Mouse (Mus musculus) liver, adult 2 months (tissue): ENCODE measurements at regions not wholly inside any gene's neighbourhood (a gene's known extent, or its start where the extent isn't known, plus 50 kb on each side); places are given as distances from the start of the nearest gene placed in this dataset.
A peak's percentile ranks its signal among the peaks of the same experiment; 100 is the strongest.

ENCODE experiments used
- DNase-seq: peaks from one replicate; pipeline ENCODE4 v3.0.0-alpha.2; 2011; ENCODE audit warnings: low read depth, low spot score; ENCODE audit errors: extremely low read depth
- H3K27ac ChIP-seq: fragments of 200-500 bp; replicated peaks from 2 replicates; pipeline ENCODE4 v1.5.1; 2012; ENCODE audit warnings: low read depth, mild to moderate bottlenecking, control low read depth, inconsistent platforms, low read length; ENCODE audit not compliant: insufficient read depth
- H3K27me3 ChIP-seq: fragments of 200-500 bp; 2 replicates; pipeline ENCODE4 v1.6.1; 2012; ENCODE audit warnings: mild to moderate bottlenecking, moderate library complexity, low read length, inconsistent platforms; ENCODE audit not compliant: control insufficient read depth, insufficient read depth
- H3K36me3 ChIP-seq: fragments of 200-500 bp; 2 replicates; pipeline ENCODE4 v1.6.1; 2012; ENCODE audit warnings: low read length, inconsistent platforms; ENCODE audit not compliant: control insufficient read depth, insufficient read depth
- H3K4me1 ChIP-seq: fragments of 200-500 bp; 2 replicates; pipeline ENCODE4 v1.6.1; 2011; ENCODE audit warnings: low read length; ENCODE audit not compliant: control insufficient read depth, insufficient read depth
- H3K4me3 ChIP-seq: fragments of 200-500 bp; 2 replicates; pipeline ENCODE4 v1.5.1; 2011; ENCODE audit warnings: low read depth, mild to moderate bottlenecking, control low read depth, low read length, moderate library complexity; ENCODE audit not compliant: insufficient read depth
- H3K79me2 ChIP-seq: fragments of 200-500 bp; 2 replicates; pipeline ENCODE4 v1.6.1; 2012; ENCODE audit warnings: inconsistent platforms, mild to moderate bottlenecking, low read length, moderate library complexity; ENCODE audit not compliant: control insufficient read depth, insufficient read depth
- H3K9ac ChIP-seq: fragments of 200-500 bp; 2 replicates; pipeline ENCODE4 v1.6.1; 2012; ENCODE audit warnings: low read depth, mild to moderate bottlenecking, control low read depth, inconsistent platforms, low read length
- CTCF ChIP-seq: fragments of 200-500 bp; IDR thresholded peaks from 2 replicates; pipeline ENCODE4 v1.5.1; 2011; ENCODE audit warnings: low read depth, low read length, control low read depth
- POLR2A ChIP-seq: fragments of 200-500 bp; IDR thresholded peaks from 2 replicates; pipeline ENCODE4 v1.6.1; 2011; ENCODE audit warnings: low read length, control low read depth; ENCODE audit not compliant: insufficient read depth; ENCODE audit errors: extremely low read depth
- WGBS: fragments of 180-500 bp; shearing (Covaris S2); methylation state at CpG from one replicate; pipeline ENCODE4 v1.1.7; 2018; 5-methylcytosine and 5-hydroxymethylcytosine counted together

GRCm38 (mm10) chr4:154746323-154747005 lies 78.8 kb upstream of the Actrt2 start:
- TF ChIP-seq CTCF (no peak), POLR2A (no peak)
- no peak overlapping the region for H3K9ac ChIP-seq
- DNase-seq, result no peak
- WGBS, result 71% methylated on average over 16 of the region's 16 CpGs
- H3K4me1 ChIP-seq, result no peaks in the 10 kb centered on the region
- no peaks in the 10 kb centered on the region for H3K27me3 ChIP-seq
- no peak overlapping the region for H3K4me3 ChIP-seq
- no peaks in the 10 kb centered on the region for H3K79me2 ChIP-seq
- H3K27ac ChIP-seq, result no peak overlapping the region
- H3K36me3 ChIP-seq, result no peaks in the 10 kb centered on the region

GRCm38 (mm10) chr4:154747006-154747343 lies 79.3 kb upstream of the Actrt2 start:
- Histone ChIP-seq H3K4me3 (no peak overlapping the region), H3K36me3 (no peaks in the 10 kb centered on the region), H3K4me1 (no peaks in the 10 kb centered on the region), H3K79me2 (no peaks in the 10 kb centered on the region), H3K27ac (no peak overlapping the region), H3K9ac (no peak overlapping the region), H3K27me3 (no peaks in the 10 kb centered on the region)
- TF ChIP-seq POLR2A (no peak), CTCF (no peak)
- 69% methylated on average over 4 of the region's 4 CpGs for WGBS
- DNase-seq, result no peak

- TF ChIP-seq POLR2A (no peak), CTCF (peak; percentile 80)
- no peaks in the 10 kb centered on the region for H3K79me2 ChIP-seq
- no peak overlapping the region for H3K27ac ChIP-seq
- H3K4me3 ChIP-seq, result no peak overlapping the region
- no peaks in the 10 kb centered on the region for H3K27me3 ChIP-seq
- no peak for DNase-seq
- H3K36me3 ChIP-seq, result no peaks in the 10 kb centered on the region
- no peak overlapping the region for H3K9ac ChIP-seq
- no peaks in the 10 kb centered on the region for H3K4me1 ChIP-seq
- WGBS, result 31% methylated on average over 9 of the region's 9 CpGs
Measured at GRCm38 (mm10) chr4:154749160-154749559, 81.5 kb upstream of the Actrt2 start.

- no peaks in the 10 kb centered on the region for H3K79me2 ChIP-seq
- WGBS, result 82% methylated on average over 2 of the region's 2 CpGs
- no peak for TF ChIP-seq POLR2A
- TF ChIP-seq CTCF, result no peak
- no peaks in the 10 kb centered on the region for H3K27me3 ChIP-seq
- DNase-seq, result no peak
- H3K4me3 ChIP-seq, result no peak overlapping the region
- no peak overlapping the region for H3K27ac ChIP-seq
- no peak overlapping the region for H3K9ac ChIP-seq
- H3K4me1 ChIP-seq, result no peaks in the 10 kb centered on the region
- no peaks in the 10 kb centered on the region for H3K36me3 ChIP-seq
Measured at GRCm38 (mm10) chr4:154749996-154750395, 82.3 kb upstream of the Actrt2 start.

- TF ChIP-seq CTCF (no peak), POLR2A (no peak)
- WGBS, result 66% methylated on average over 14 of the region's 14 CpGs
- no peak for DNase-seq
Measured at GRCm38 (mm10) chr4:154750440-154751107, 82.9 kb upstream of the Actrt2 start.

GRCm38 (mm10) chr4:154754445-154754844 lies 82.8 kb upstream of the Ttc34 start:
- H3K79me2 ChIP-seq, result no peaks in the 10 kb centered on the region
- no peaks in the 10 kb centered on the region for H3K4me1 ChIP-seq
- H3K27ac ChIP-seq, result no peak overlapping the region
- TF ChIP-seq CTCF (no peak), POLR2A (no peak)
- no peak overlapping the region for H3K9ac ChIP-seq
- H3K36me3 ChIP-seq, result no peaks in the 10 kb centered on the region
- WGBS, result 69% methylated on average over 8 of the region's 8 CpGs
- DNase-seq, result no peak
- H3K27me3 ChIP-seq, result no peaks in the 10 kb centered on the region
- H3K4me3 ChIP-seq, result no peak overlapping the region

More at GRCm38 (mm10) chr4:154750440-154751107, 82.9 kb upstream of the Actrt2 start:
- Histone ChIP-seq H3K79me2 (no peaks in the 10 kb centered on the region), H3K27ac (no peak overlapping the region), H3K4me3 (no peak overlapping the region), H3K9ac (no peak overlapping the region), H3K27me3 (no peaks in the 10 kb centered on the region), H3K36me3 (no peaks in the 10 kb centered on the region), H3K4me1 (no peaks in the 10 kb centered on the region)
